Mouse (Mus musculus): Measurements from ENCODE around the gene Kitl.

- TF ChIP-seq CTCF (IDR thresholded peaks at IDR 0.05; ENCODE audit: low read depth, low read length) (no peak), POLR2A (IDR thresholded peaks at IDR 0.05; ENCODE audit: extremely low read depth, insufficient read depth, low read length) (peak; percentile 68)
Measured at GRCm38 (mm10) chr10:100015370-100016325, at the start of gene Kitl.
